Mouse (Mus musculus): ENCODE results near the gene Tmem135.

GRCm38 (mm10) chr7:89115633-89116032 is 288.4 kb downstream of the Tmem135 start:
- TF ChIP-seq EP300 (IDR thresholded peaks at IDR 0.05) (peak; percentile 95), CTCF (IDR thresholded peaks at IDR 0.05) (no peak)
